Mouse (Mus musculus): ENCODE measurements at regions not wholly inside any gene's neighbourhood (a gene's known extent, or its start where the extent isn't known, plus 50 kb on each side); places are given as distances from the start of the nearest gene placed in this dataset.

DNA sequence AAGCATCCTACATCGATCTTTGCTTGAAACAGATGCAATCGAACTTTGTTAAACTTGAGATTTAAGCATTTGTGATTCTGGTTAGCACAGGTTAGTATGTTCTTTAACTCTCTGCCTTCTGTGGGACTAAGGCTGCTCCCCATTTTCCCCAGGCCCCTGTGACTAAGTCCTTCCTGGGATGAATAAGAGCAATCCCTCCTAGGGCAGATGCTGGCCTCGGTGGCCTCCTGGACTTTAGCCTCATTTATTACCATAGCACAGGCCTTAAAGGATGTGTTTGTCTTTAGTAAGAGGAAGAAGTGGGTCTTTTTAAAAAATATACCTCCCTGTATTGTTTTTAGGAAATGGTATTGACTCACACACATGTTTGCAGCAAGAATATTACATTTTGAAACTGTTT is 599.9 kb downstream of the Dok5 start:
- DNase-seq, result no peak

DNA sequence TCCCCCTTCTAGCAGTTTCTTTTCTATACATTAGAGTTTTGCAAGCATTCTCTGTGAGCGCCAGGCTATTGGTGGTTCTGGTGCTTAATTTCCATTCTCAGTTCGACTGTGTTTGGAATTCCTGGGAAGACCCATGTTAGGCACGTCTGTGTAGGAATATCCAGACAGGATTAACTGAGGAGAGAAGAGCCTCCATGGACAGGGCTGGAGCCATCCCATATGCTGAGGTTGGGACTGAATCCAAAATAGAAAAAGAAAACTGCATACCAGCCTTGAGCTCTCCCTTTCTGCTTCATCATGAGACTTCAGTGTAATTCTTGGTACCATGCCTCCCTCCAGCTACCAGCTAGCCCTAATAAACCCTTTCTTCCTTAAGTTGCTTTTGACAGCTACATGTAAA is 595.3 kb downstream of the Dok5 start:
- no peak for DNase-seq

DNA sequence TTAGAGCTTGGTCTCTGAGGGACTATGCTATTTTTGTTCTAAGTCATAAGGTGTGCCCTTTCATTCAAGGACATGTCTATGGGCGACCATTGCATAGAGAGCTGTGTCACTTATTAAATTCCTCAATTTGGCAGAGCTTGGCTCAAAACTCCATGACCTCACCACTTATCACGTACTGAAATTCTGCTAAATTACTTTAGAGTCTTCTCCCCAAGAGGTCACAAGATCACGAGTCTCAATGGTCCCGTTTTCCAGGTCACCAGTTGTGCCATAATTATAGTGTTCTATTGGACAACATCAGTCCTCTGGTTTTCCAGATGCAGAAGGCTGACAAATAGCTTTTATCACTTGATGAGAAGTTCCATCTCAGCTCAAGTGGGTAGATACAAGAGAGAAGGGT is 576.9 kb downstream of the Dok5 start:
- no peak for DNase-seq

DNA sequence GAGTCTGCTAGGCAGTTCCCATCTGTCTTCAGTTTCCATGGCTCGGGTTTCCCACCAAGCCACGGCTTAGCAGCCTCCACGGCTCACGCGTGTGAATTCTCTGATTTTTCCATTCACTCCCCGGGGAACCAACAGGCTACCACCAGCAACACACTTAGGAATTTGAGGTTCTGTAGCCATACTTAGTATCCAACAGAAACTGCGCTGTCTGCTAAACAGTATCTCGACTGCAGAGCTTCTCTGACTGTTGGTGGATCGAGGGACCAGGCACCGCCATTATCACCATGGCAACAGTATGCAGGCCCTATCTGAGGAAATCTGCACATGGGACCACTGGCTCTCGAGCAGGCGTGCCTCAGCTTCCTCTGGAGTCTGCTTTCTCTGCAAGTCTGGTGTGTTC is 574.4 kb downstream of the Dok5 start:
- no peak for DNase-seq

DNA sequence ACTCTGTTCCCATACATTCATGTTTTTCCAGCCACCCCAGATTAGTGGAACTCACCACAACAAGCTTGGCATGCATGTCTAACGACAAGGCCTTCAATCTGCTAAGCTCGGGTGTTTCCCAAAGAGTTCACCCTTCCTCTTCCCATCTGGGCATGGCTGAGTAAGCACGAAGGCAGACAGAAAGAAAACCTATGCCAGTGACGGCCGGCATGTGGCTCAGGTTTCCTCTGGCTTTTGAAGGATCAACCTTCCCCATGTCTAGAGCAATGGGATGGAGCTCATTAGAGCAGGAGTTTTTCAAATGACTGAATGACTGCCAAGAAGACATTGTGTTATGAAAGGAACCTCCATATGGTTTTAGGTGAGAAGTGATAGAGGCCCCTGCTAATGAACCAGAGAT is 566.9 kb downstream of the Dok5 start:
- no peak for DNase-seq

DNA sequence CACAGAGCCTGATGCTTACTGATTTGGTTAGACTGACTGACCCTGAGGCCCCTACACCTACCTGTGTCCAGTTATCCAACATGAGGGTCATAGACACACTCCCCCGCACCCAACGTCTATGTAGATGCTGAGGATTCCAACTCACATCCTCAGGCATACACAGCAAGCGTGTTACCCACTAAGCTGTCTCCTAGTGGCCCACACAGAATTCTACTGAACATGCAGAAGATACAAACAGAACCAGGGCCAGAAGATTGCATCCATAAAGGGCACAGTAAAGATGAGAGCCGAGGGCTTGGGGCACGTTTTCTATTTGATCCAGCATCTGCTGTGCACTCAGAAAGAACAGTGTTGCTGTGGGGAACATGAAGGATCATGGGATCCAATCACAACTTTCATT is 564.0 kb downstream of the Dok5 start:
- no peak for DNase-seq

DNA sequence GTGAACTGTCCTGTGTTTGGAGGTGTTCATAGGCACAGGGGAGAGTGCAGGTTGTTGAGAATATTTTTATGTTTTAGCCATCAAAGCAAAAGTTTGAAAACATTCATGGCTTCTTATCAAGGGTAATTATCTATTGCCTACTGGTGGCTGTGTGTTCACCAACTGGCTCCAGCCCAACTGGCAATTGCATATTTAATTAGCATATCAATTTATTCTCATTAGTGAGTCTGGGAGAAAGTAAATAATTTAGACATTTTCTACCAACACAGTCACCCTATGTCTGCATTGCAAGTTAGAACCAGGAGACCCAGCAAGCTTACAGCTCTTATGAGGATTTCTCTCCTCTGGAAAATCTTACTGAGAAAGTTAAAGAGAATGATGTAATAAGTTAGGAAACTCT is 561.0 kb downstream of the Dok5 start:
- DNase-seq, result no peak

DNA sequence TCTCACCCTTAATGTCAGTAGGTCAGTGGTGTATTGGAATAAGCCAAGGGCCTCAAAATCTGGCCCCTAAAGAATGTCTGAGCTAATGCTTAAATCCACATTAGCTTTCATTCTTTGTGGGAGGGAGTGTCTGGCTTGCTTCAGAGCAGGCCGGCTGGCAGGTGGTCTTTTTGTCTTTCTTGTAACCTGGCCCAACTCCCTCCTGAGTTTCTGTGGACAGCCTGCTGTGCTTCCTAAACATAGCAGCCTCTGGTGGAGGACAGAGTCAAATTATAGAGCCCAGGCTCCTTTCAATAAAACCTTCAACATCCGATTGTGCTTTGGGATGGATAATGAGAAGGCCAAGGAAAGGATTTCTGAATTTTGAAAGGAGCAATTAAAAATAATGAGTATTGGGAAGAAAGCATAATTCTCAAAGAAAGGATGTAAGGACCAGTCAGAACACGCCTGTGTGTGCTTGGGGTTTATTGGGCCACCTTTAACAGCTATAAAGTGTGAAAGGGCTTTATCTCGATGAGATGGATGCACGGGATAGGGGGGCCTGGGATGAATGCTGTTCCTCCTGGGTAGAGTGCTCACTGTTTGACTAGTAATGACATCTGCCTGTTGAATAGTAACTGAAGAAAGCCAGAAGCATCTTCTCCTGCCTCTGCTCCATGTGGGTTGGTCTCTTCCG is 554.2 kb downstream of the Dok5 start:
- DNase-seq, result no peak

DNA sequence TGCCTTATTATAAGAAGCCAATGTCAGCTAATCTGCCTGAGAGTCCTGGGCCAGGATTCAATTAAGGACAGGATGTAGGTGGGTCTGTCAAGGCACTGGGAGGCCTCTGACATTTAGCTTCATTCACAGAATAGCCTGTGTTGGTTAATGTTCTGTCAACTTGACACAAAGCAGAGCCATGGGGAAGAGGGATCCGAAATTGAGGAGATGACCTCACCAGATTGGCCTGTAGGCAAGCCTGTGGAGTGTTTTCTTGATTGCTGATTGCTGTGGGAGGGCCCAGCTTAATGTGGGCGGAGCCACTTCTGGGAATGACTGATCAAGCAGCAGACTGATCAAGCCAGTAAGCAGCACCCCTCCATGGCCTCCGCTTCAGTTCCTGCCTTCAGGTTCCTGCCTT is 548.5 kb downstream of the Dok5 start:
- no peak for DNase-seq

DNA sequence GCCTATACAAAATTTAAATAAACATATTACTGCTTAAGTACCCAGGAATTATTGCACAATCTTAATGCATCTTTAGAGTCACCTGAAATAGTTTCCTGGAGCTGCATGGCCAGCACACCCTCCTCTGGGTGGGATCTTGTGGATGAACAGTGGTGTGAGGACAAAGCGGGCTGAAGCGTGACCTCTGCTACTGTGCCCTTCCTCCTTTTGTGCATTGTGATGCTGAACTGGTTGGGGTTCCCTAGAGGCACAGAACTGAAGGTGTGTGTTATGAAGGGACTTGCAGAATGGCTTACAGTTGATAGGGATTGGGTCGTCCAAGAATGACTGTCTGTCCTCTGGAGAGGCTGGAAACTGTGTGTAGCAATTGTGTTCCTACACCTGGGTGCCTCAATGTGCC is 547.7 kb downstream of the Dok5 start:
- DNase-seq, result no peak

DNA sequence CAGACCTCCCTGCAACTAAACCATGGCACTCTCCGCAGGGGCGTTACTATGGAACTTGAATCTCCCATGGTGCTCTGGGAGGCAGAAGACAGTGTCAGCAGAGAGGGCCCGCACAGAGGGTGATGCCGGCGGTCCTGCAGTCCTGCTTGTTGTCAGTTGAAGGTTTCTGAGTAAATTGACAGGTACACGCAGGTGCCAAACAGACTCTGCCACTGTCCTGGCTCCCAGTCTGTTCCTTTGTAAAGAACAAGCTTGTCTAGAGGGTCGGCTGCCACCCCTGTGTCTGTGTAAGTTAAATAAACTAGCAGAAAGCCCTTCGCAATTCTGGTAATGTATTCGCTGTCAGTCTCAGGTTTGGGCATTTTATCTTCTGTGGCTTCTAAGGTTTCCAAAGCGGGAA is 521.6 kb downstream of the Dok5 start:
- DNase-seq, result no peak

DNA sequence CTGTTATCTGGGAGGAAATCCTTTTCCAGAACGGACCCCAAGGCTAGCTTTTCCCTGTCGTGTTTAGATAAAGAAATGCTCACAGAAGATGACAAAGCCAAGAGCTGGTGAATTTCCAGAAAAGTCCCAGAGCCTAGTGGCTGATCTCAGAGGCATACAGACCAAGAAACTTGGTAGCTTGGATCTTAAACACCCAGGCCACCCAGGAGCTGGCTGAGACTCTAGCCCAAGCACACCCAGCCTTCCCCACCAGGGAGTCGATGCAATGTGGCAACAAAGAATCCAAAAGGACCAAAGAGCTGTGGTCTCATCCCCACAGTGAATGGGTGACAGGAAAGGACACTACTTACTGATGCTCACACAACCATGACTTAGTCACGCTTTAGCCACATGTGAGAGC is 513.8 kb downstream of the Dok5 start:
- DNase-seq, result no peak

DNA sequence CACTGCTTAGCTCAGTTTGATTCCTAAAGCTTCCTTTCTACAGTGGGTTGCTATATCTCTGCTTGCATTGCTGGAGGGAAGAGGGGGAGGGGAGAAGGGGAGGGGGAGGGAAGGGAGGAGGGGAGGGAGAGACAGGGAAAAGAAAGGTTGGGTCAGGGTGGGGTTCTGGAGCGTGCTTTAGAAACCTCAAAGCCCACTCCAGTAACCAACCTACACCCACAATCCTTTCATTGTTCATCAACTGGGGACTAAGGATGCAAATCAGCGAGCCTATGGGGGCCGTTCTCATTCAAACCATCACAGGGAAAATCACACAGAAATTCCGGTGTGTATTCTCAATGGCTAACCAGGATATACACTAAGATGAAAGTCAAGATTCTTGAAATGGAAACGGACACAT is 510.7 kb downstream of the Dok5 start:
- DNase-seq, result no peak

DNA sequence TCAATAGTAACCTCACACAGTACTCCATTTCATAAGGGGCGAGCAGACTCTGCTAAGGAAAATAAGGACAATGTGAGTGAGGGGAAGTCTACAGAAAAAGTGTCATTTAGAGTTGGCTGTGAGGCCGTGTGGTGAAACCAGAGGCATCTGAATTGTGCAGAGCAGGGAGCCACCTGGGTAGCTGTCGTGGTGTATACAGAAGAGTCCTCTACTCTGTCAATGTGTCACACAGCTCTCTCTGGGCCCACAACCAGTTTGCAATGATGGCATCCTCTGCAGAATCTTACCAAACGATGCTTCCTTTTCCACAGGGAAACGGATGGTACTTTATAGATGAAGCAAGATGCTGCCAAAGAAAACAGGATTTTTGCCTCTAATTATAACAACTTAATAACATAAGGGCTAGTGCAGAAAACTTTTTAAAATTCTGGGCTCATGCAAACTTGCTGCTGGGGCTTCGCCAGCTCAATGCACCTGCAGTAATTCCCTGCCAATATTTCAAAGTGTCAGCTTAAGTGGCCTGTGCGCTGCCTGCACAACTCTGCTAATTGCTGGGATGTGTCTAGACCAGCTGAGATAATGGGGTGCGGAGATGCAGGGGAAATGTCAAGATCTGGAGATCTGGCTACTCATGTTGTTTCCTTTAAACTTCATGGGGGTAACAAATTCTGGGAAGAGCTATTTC is 505.8 kb downstream of the Dok5 start:
- DNase-seq, result no peak

DNA sequence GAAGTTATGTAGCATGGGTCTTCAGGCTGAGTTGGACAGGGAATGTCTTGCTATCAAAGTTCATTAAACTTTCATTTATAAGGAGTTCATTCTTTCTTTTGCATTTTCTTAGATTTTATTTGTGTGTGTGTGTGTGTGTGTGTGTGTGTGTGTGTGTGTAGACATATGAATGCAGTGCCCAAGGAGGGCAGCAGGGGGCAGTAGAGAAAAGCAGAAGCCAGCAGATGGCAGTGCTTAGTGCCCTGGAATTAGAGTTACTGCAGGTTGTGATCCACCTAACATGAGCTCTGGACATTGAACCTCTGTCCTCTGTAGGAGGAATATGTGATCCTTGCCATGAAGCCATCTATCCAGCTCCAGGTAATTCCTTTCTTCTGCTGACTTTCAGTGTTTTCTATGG is 501.2 kb downstream of the Dok5 start:
- no peak for DNase-seq

DNA sequence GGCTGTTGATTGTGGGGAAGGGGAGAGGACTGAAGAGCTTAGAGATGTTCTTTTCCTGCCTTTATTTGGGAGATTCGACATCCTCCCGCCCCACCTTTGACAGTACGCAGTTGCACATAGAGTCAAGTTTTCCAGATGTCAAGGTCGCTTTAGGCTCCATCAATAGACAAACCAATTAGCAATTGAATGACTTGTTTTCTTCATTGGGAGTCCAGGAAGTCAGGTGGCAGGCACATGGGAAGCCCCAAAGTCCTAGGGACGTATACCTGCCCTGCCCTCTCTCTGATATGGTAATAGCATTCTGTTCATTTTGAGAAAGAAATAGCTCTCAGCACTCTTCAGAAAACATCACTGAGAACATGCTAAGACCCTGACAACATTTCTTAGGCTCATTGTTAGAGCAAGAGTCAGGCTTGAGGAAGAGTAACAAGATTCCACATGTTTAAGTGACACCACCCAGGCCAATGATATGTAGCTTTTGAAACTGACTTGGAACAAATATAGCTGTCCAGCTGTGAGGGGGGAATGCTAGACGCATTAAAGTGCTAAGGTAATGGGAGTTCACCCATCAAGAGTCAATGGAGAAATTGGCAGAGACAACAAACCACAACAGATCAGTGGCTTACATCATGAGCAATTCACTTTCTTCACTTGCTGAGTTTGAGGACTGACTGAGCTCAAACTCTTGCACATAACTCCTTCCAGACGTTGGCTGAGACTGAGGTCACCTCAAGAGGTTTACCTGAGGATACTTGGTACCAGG is 499.9 kb downstream of the Dok5 start:
- DNase-seq, result no peak

DNA sequence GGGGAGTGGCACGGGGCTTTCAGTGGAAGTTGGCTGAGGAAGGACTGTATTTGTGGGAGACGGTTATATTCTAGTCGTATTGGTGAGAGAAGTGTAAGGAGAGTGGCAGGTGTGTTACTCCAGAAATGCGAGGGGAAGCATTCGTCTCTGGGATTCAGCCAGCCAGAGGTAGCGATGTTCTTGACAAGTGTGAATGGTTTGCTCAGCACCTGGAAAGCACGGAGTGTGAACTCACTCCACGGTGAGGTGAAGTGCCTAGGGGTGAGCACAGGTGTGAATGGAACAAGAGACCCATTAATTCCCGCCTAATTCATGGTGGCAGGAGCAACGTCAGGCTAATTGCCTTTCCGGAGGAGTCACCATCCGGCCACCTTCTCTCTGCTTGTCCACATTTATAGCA is 498.9 kb downstream of the Dok5 start:
- no peak for DNase-seq

DNA sequence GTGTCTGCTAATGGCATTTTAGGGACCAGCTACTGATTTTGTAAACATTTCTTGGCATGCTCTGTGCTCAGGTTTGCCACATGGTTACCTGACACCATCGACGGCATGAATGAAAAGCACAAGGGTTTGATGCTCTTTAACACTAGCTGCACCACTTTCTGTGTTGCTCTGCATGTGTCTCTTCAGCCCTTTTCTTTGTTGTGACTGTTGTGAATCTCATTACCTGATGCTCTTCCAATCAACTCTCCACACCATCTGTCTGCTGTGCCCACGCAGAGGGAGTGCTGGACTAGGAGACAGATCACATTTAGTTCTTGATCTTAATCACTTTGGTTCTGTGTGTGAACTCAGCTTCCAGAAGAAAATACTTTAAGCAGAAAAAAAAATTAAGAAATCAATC is 496.6 kb downstream of the Dok5 start:
- DNase-seq, result no peak

DNA sequence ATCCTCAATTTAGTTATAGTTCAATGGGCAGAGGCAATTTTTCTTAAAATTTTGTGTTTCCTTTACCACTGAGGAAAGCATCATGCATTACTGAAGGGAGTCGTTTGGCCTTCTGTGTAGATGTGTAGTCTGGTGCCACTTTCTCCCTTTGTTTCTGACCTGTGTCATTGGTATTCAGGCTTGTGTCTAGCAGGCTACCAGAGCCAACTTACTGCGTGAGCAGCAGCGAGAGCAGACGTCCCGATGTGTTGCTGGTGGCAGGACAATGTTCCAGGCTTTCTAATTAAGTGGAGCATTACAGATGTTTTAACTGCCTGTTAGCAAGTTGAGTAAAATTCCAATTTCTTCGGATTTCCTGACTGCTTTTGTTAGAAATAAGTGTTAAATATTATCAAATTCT is 482.2 kb downstream of the Dok5 start:
- no peak for DNase-seq

DNA sequence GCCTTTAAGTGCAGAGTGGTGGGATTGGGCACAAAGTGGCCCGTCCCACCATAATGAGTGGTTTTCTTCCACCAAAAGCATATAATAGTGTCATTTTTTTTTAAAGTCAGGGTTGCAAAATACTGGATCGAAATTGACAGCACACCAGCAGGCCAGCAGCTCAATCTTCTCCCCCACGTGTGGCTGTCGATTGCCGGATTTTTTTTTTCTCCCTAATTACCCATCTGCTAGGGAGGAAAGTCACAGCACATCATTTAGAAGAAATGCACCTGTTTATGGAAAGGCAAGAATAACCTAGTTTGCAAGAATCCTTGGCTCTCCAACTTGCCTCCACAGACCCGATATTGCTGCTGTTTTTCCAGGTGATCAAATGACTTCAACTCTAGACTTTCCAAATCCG is 464.9 kb downstream of the Dok5 start:
- DNase-seq, result no peak

DNA sequence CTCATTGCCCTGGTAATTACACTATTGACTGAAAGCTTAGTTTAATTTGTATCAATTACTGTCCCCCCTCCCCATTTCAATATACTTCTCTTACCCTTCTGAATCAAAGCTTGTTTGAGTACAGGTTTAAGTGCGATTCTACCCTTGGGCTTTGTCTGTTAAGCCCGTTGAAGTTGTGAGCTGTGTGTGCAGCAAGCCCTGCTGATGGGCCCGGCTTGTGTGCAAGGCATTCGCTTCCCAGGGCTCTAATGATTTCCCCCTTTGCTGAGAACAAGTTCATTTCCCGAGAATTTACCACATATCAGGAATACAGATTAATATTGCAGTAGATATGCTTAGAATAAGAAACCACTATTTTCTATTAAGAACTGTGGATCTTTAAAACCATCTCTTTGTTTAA is 460.6 kb downstream of the Dok5 start:
- no peak for DNase-seq
